Mouse (Mus musculus) heart, embryonic 16.5 days (tissue): ENCODE measurements at regions not wholly inside any gene's neighbourhood (a gene's known extent, or its start where the extent isn't known, plus 50 kb on each side); places are given as distances from the start of the nearest gene placed in this dataset.

Experiments used
- ATAC-seq: fragments of 200-750 bp; cut with Nextera tagmentation; replicated peaks from 2 replicates; pipeline ENCODE4 v1.8.0; 2017; ENCODE audit warnings: moderate number of reproducible peaks; ENCODE audit not compliant: insufficient read depth, low FRiP score; ENCODE audit errors: extremely low read depth
- H3K27ac ChIP-seq: fragments of 300-500 bp; sonication (generic); 2 replicates; pipeline ENCODE4 v1.5.1; 2014; ENCODE audit warnings: mild to moderate bottlenecking, low read length, control low read depth, moderate library complexity
- H3K27me3 ChIP-seq: fragments of 300-500 bp; sonication (generic); 2 replicates; pipeline ENCODE4 v1.6.1; 2014; ENCODE audit warnings: low read length, mixed read lengths; ENCODE audit not compliant: control insufficient read depth, insufficient read depth
- H3K36me3 ChIP-seq: fragments of 300-500 bp; sonication (generic); 2 replicates; pipeline ENCODE4 v1.6.1; 2014; ENCODE audit not compliant: control insufficient read depth, insufficient read depth
- H3K4me1 ChIP-seq: fragments of 300-500 bp; sonication (generic); 2 replicates; pipeline ENCODE4 v1.6.1; 2014; ENCODE audit warnings: low read length, mixed read lengths; ENCODE audit not compliant: control insufficient read depth, insufficient read depth
- H3K4me2 ChIP-seq: fragments of 300-500 bp; sonication (generic); 2 replicates; pipeline ENCODE4 v1.6.1; 2014; ENCODE audit warnings: low read depth, mild to moderate bottlenecking, control low read depth, low read length
- H3K4me3 ChIP-seq: fragments of 300-500 bp; sonication (generic); 2 replicates; pipeline ENCODE4 v1.5.1; 2014; ENCODE audit warnings: mild to moderate bottlenecking, control low read depth, low read length
- H3K9ac ChIP-seq: fragments of 300-500 bp; sonication (generic); 2 replicates; pipeline ENCODE4 v1.6.1; 2014; ENCODE audit warnings: low read length, control low read depth
- H3K9me3 ChIP-seq: fragments of 300-500 bp; sonication (generic); replicated peaks from 2 replicates; pipeline ENCODE4 v1.6.1; 2016; ENCODE audit warnings: low read length; ENCODE audit not compliant: control insufficient read depth
- WGBS: fragments of 180-500 bp; shearing (Covaris S2); extraction: QIAGEN DNeasy Blood & Tissue Kit; methylation state at CpG from one replicate; pipeline ENCODE4 v1.1.7; 2014; 5-methylcytosine and 5-hydroxymethylcytosine counted together

DNA sequence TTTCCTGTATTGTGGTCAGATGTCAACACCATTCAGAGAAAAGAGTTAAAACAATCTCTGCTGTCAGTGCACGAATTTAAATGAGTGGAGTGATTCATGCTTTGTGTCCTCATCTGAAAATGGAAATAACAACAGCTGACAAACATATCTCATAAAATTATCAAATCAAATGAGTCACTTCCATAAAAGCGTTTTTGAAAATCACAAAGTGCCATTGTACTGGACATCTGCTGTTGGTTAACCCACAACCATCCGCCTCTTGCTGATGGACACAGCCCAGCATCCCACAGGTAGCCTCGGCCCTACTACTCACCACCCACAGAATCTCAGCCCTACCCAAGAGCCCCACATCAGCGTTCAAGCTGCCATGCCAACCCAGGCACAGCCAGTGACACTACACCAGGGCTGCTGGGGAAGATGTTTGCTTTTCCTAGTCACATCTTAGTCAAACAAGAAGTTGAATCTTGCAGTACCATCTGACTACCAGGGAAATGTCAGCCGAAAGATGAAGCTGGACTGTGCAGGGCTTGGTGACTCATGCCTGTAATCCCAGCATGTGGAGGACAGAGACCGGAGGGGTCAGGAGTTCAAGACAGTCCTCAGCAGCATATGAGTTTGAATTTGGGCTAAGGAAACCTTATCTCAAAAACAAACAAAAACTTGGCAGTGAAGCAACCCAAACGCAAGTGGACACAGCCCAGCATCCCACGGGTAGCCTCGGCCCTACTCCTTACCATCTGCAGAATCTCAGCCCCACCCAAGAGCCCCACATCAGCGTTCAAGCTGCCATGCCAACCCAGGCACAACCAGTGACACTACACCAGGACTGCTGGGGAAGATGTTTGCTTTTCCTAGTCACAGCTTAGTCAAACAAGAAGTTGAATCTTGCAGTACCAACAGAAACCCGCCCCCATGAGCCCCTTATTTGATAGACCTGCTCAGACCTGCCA, 131.9 kb upstream of the Noct start:
- ATAC-seq: no peak
- no peak overlapping the region for H3K4me2 ChIP-seq
- no peak overlapping the region for H3K9ac ChIP-seq
- H3K9me3 ChIP-seq: no peaks in the 10 kb centered on the region
- no peak overlapping the region for H3K4me3 ChIP-seq
- 52% methylated on average over 12 of the region's 12 CpGs for WGBS
- no peaks in the 10 kb centered on the region for H3K27me3 ChIP-seq
- H3K4me1 ChIP-seq: 0 out of 2 replicates have a peak, but pooled peaks cover 3% of the 10 kb centered on the region
- no peak overlapping the region for H3K27ac ChIP-seq
- H3K36me3 ChIP-seq: no peaks in the 10 kb centered on the region

DNA sequence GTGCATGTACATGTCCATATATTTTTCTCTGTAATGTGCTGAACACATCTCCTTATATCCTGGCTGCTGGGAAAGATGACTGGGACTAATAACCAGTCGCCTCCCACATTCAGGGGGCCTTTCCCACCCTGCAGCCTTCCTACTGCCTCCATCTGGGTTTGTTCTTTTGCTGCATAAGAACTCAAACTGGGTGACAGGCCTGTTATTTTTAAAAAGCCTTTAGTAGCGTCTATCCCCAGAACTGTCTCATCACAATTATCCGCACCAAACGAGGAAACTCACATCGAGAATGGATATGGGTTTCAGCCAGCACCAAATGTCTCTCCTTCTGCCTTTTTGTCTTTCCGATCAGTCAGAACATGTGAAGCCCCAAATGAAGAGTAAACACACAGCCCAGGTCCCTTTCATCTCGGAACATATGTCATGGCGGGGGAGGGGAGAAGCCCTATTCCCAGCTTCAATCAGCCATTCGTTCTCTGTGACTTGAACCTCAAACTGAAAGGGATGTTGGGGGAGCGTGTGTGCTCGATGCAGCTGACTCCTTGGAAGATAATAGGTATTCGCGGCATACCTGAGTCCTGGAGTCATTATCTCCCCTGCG, 128.3 kb upstream of the Noct start:
- ATAC-seq: no peak
- 36% methylated on average over 14 of the region's 14 CpGs for WGBS
- Histone ChIP-seq H3K36me3 (no peaks in the 10 kb centered on the region), H3K4me1 (0 out of 2 replicates have a peak, but pooled peaks cover 3% of the 10 kb centered on the region), H3K27ac (no peak overlapping the region), H3K4me3 (no peak overlapping the region), H3K27me3 (no peaks in the 10 kb centered on the region), H3K4me2 (no peak overlapping the region), H3K9me3 (0 out of 2 replicates have a peak, but pooled peaks cover 2% of the 10 kb centered on the region), H3K9ac (no peak overlapping the region)

DNA sequence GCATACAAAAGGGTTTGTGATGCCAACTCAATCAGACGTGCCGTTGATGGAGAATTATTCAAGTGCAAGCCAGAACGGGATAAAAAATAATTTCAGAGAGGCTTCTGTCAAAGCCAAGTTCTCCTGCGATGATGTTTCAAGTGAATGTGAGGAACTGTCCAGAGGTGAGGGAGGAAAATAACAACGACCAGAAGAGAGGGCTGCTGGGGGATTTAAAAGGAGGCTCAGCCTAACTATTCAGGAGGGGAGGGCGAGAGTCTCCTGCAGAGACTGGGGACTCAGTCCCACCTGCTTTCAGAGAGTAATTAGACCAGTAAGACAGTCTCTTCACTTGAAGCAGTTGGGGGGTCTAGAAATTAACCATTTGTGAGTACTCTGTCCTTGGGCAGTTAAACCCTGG, 127.7 kb upstream of the Noct start:
- H3K4me1 ChIP-seq: 0 out of 2 replicates have a peak, but pooled peaks cover 3% of the 10 kb centered on the region
- ATAC-seq: no peak
- no peak overlapping the region for H3K27ac ChIP-seq
- WGBS: 30% methylated on average over 6 of the region's 6 CpGs
- H3K9ac ChIP-seq: no peak overlapping the region
- no peak overlapping the region for H3K4me2 ChIP-seq
- 0 out of 2 replicates have a peak, but pooled peaks cover 2% of the 10 kb centered on the region for H3K9me3 ChIP-seq
- no peak overlapping the region for H3K4me3 ChIP-seq
- no peaks in the 10 kb centered on the region for H3K27me3 ChIP-seq
- H3K36me3 ChIP-seq: no peaks in the 10 kb centered on the region

DNA sequence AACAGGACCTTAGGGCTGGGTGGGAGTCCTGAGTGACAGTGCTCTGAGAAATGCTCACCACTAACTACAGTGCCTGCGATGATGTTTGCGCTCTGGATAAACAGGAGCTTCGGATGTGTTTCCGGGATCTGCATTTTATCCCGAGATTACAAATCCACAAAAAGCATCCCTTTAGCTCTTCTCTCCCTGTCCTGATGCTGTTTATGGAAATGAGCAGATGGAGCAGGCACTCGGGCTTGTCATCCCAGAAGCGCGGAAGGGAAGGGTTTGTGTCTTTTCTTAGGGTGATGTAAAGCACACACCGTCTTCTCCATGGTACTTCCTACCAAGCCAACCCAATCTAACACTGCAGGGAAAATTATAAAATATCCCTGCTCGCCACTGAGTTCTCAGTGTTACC, 126.9 kb upstream of the Noct start:
- Histone ChIP-seq H3K4me2 (no peak overlapping the region), H3K4me1 (0 out of 2 replicates have a peak, but pooled peaks cover 3% of the 10 kb centered on the region), H3K36me3 (no peaks in the 10 kb centered on the region), H3K9me3 (0 out of 2 replicates have a peak, but pooled peaks cover 2% of the 10 kb centered on the region), H3K27me3 (no peaks in the 10 kb centered on the region), H3K9ac (no peak overlapping the region), H3K4me3 (no peak overlapping the region), H3K27ac (no peak overlapping the region)
- ATAC-seq: no peak
- WGBS: 82% methylated on average over 10 of the region's 10 CpGs

DNA sequence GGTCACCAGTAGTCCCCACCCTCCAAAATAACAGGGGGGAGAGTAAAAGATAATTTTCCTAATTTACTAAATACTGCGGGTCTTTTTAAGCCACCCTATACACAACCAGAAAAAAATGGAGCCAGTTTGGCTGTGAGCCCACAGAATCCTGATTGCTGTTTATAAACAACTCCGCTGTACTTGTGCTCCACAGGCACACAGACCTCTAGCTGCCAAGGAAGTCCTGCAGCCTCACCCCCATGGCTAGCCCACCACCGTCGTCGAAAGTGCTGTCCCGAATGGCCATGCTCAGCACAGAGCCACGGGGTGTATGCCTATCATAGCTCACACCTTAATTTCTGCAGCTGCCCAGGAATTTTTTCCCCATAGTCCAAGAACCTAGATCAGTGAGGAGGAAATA, 124.3 kb upstream of the Noct start:
- H3K4me2 ChIP-seq: no peak overlapping the region
- H3K27me3 ChIP-seq: no peaks in the 10 kb centered on the region
- WGBS: 81% methylated on average over 7 of the region's 7 CpGs
- no peak for ATAC-seq
- H3K9ac ChIP-seq: no peak overlapping the region
- H3K36me3 ChIP-seq: no peaks in the 10 kb centered on the region
- H3K4me3 ChIP-seq: no peak overlapping the region
- no peak overlapping the region for H3K27ac ChIP-seq
- H3K4me1 ChIP-seq: 0 out of 2 replicates have a peak, but pooled peaks cover 3% of the 10 kb centered on the region
- 0 out of 2 replicates have a peak, but pooled peaks cover 2% of the 10 kb centered on the region for H3K9me3 ChIP-seq

DNA sequence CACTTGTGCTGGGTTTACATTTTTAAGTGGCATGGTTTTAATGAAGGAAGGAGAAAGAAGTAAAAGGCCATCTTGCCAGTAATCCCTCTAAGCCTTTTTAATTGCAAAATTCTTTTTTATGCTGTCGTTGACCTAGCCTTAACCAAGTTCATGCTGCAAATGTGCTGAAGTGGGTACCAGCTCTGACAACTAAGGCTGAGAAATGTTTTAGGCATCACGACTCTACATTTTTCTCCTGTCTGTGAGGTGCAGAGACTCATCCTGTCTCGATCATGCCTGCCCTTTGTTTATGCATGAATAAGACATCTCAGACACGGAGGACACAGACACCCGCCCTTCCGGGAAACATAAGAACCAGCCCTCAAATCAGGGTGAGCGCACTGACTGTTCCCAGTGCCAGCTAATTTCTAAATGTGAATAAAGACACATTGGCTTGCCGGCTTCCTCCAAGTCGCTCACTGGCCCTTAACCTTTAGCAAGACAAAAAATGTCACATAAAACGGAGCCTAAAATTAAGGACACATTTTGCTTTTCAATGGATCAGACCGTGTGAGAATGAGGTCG, 115.5 kb upstream of the Noct start:
- no peak overlapping the region for H3K27ac ChIP-seq
- no peak overlapping the region for H3K9ac ChIP-seq
- no peak for ATAC-seq
- 62% methylated on average over 12 of the region's 12 CpGs for WGBS
- H3K4me3 ChIP-seq: no peak overlapping the region
- no peaks in the 10 kb centered on the region for H3K9me3 ChIP-seq
- no peaks in the 10 kb centered on the region for H3K36me3 ChIP-seq
- H3K4me1 ChIP-seq: no peaks in the 10 kb centered on the region
- no peak overlapping the region for H3K4me2 ChIP-seq
- H3K27me3 ChIP-seq: no peaks in the 10 kb centered on the region

DNA sequence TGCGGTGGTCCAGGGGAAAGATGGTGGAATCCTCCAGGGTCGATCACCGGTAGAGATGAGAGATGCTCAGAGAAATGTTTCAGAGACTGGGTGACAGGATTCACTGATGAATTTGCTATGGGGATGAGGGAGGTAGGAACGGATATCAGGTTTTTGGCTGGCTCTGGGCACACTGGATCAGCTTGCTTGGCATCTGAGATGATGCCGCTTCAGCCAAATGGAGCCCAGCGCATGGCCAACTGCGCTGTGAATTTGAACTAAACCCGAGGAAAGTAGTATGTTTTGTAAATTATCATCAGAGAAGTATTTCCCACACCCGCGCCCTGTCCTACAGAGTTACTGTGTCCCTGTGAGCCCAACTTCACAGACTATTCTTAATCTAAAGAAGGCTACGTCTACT, 113.0 kb upstream of the Noct start:
- H3K4me3 ChIP-seq: no peak overlapping the region
- no peaks in the 10 kb centered on the region for H3K27me3 ChIP-seq
- H3K4me1 ChIP-seq: no peaks in the 10 kb centered on the region
- no peak overlapping the region for H3K27ac ChIP-seq
- no peak for ATAC-seq
- no peak overlapping the region for H3K9ac ChIP-seq
- 91% methylated on average over 11 of the region's 11 CpGs for WGBS
- no peaks in the 10 kb centered on the region for H3K36me3 ChIP-seq
- no peaks in the 10 kb centered on the region for H3K9me3 ChIP-seq
- no peak overlapping the region for H3K4me2 ChIP-seq

DNA sequence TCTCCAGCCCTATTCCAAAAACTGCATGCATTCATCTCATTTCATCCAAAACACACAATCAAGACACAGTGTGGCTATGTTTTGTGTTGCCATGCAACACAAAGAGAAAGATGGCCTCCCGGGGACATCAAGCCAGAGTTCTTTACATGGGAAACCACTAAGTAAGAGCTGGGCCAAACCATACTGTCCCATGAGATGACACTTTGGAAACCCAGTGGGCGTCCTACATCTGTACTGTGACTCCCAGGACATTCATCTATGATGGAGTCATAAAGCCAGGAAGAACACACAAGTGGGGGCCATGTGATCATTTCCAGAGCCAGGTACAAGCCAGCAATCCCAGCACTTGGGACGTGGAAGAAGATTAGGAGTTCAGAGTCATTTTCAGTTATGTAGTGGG, 111.9 kb upstream of the Noct start:
- no peaks in the 10 kb centered on the region for H3K4me1 ChIP-seq
- H3K27ac ChIP-seq: no peak overlapping the region
- no peaks in the 10 kb centered on the region for H3K27me3 ChIP-seq
- no peak overlapping the region for H3K4me2 ChIP-seq
- ATAC-seq: no peak
- H3K4me3 ChIP-seq: no peak overlapping the region
- H3K36me3 ChIP-seq: no peaks in the 10 kb centered on the region
- 67% methylated on average over 3 of the region's 3 CpGs for WGBS
- no peak overlapping the region for H3K9ac ChIP-seq
- no peaks in the 10 kb centered on the region for H3K9me3 ChIP-seq

DNA sequence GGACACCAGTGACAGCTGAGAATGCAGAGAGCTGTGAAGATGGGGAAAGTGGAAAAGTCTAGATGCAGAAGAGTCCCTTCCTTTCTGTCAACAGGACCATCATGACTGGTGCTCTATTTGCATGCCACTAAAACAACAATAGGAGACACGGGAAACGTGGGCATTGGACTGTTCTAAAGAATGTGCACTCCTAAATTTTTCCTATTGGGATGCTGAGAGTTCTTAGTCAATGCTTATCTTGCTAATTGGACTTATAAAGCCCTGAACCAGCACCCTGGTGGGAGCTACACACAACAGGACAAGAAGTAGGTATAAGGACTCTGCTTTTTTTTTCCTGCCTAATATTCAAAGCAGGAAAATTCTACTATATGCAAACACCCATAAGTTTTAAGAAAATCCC, 108.3 kb upstream of the Noct start:
- whole genome bisulfite sequencing: 63% methylated on average over 2 of the region's 2 CpGs
- Histone ChIP-seq H3K9me3 (no peaks in the 10 kb centered on the region), H3K36me3 (no peaks in the 10 kb centered on the region), H3K9ac (no peak overlapping the region), H3K4me2 (no peak overlapping the region), H3K27me3 (no peaks in the 10 kb centered on the region), H3K4me3 (no peak overlapping the region), H3K27ac (no peak overlapping the region), H3K4me1 (no peaks in the 10 kb centered on the region)
- ATAC-seq: no peak
